Mouse (Mus musculus) heart, embryonic 10.5 days (tissue): ENCODE measurements around the gene Immp2l. TPM values are rescaled to one million over a fixed set of nuclear protein-coding genes. Genes with fewer than 3 reads are reported as not detected.

Experiments
- DNase-seq: peaks from one replicate; pipeline ENCODE4 v3.0.0-alpha.2; 2017; ENCODE audit warnings: low spot score
- H3K27ac ChIP-seq: fragments of 300-500 bp; sonication (generic); 2 replicates; pipeline ENCODE4 v1.5.1; 2016; ENCODE audit warnings: mild to moderate bottlenecking
- H3K27me3 ChIP-seq: fragments of 300-500 bp; sonication (generic); 2 replicates; pipeline ENCODE4 v1.6.1; 2016; ENCODE audit warnings: mild to moderate bottlenecking; ENCODE audit not compliant: poor library complexity, insufficient read depth, severe bottlenecking
- H3K36me3 ChIP-seq: fragments of 300-500 bp; sonication (generic); 2 replicates; pipeline ENCODE4 v1.6.1; 2016; ENCODE audit warnings: mild to moderate bottlenecking, moderate library complexity
- H3K4me1 ChIP-seq: fragments of 300-500 bp; sonication (generic); 2 replicates; pipeline ENCODE4 v1.6.1; 2016; ENCODE audit warnings: mild to moderate bottlenecking
- H3K4me3 ChIP-seq: fragments of 300-500 bp; sonication (generic); 2 replicates; pipeline ENCODE4 v1.5.1; 2016; ENCODE audit warnings: mild to moderate bottlenecking, moderate library complexity
- H3K9me3 ChIP-seq: fragments of 300-500 bp; sonication (generic); 2 replicates; pipeline ENCODE4 v1.6.1; 2016; ENCODE audit warnings: mild to moderate bottlenecking, moderate library complexity
- WGBS: fragments of 180-500 bp; shearing (Covaris S2); methylation state at CpG from one replicate; pipeline ENCODE4 v1.1.7; 2016; 5-methylcytosine and 5-hydroxymethylcytosine counted together
- polyA plus RNA-seq: library from polyadenylated mRNA; unstranded; fragments of >200 nt; fragmentation: Nextera tagmentation; extraction: Ambion mirVana; gene quantifications from 2 replicates; pipeline ENCODE4 v1.2.1, GENCODE M21; 2016

Gene Immp2l
- polyA plus RNA-seq, 1 experiment from 2014 or later, result 11.7 TPM

GRCm38 (mm10) chr12:41063281-41063680 is 39.4 kb downstream of the Immp2l start:
- Histone ChIP-seq H3K36me3 (no peaks in the 10 kb centered on the region), H3K27ac (no peak overlapping the region), H3K4me3 (no peak overlapping the region), H3K9me3 (no peaks in the 10 kb centered on the region), H3K27me3 (no peaks in the 10 kb centered on the region), H3K4me1 (no peaks in the 10 kb centered on the region)
- DNase-seq, result no peak
- WGBS, result 50% methylated on average over 3 of the region's 3 CpGs

GRCm38 (mm10) chr12:41081843-41082242 is 58.0 kb downstream of the Immp2l start:
- H3K27ac ChIP-seq, result no peak overlapping the region
- WGBS, result 88% methylated on average over 1 of the region's 1 CpGs

GRCm38 (mm10) chr12:41084370-41085089 is 60.6 kb downstream of the Immp2l start:
- Histone ChIP-seq H3K27me3 (no peaks in the 10 kb centered on the region), H3K27ac (no peak overlapping the region), H3K9me3 (no peaks in the 10 kb centered on the region), H3K4me3 (no peak overlapping the region), H3K4me1 (peaks cover 5% of the 10 kb centered on the region), H3K36me3 (no peaks in the 10 kb centered on the region)
- WGBS, result 59% methylated on average over 2 of the region's 2 CpGs
- no peak for DNase-seq

More at GRCm38 (mm10) chr12:41081843-41082242, 58.0 kb downstream of the Immp2l start:
- Histone ChIP-seq H3K36me3 (no peaks in the 10 kb centered on the region), H3K27me3 (no peaks in the 10 kb centered on the region), H3K4me3 (no peak overlapping the region), H3K4me1 (peaks cover 5% of the 10 kb centered on the region), H3K9me3 (no peaks in the 10 kb centered on the region)
- DNase-seq, result no peak

- H3K27me3 ChIP-seq, result no peaks in the 10 kb centered on the region
- 87% methylated on average over 5 of the region's 5 CpGs for WGBS
- no peak overlapping the region for H3K4me3 ChIP-seq
- H3K4me1 ChIP-seq, result no peaks in the 10 kb centered on the region
- DNase-seq, result no peak
- H3K27ac ChIP-seq, result no peak overlapping the region
- H3K9me3 ChIP-seq, result no peaks in the 10 kb centered on the region
- H3K36me3 ChIP-seq, result no peaks in the 10 kb centered on the region
Observed at GRCm38 (mm10) chr12:41089931-41090366, 66.1 kb downstream of the Immp2l start.

GRCm38 (mm10) chr12:41090771-41091170 is 66.9 kb downstream of the Immp2l start:
- DNase-seq, result no peak
- 80% methylated on average over 2 of the region's 2 CpGs for WGBS

GRCm38 (mm10) chr12:41091316-41091715 is 67.4 kb downstream of the Immp2l start:
- Histone ChIP-seq H3K4me3 (no peak overlapping the region), H3K4me1 (no peaks in the 10 kb centered on the region), H3K27ac (no peak overlapping the region), H3K27me3 (no peaks in the 10 kb centered on the region), H3K36me3 (no peaks in the 10 kb centered on the region), H3K9me3 (no peaks in the 10 kb centered on the region)
- no peak for DNase-seq
- WGBS, result 78% methylated on average over 2 of the region's 2 CpGs

More at GRCm38 (mm10) chr12:41090771-41091170, 66.9 kb downstream of the Immp2l start:
- Histone ChIP-seq H3K4me3 (no peak overlapping the region), H3K27me3 (no peaks in the 10 kb centered on the region), H3K9me3 (no peaks in the 10 kb centered on the region), H3K27ac (no peak overlapping the region), H3K36me3 (no peaks in the 10 kb centered on the region), H3K4me1 (no peaks in the 10 kb centered on the region)

GRCm38 (mm10) chr12:41096045-41096444 is 72.2 kb downstream of the Immp2l start:
- H3K9me3 ChIP-seq, result no peaks in the 10 kb centered on the region
- H3K4me3 ChIP-seq, result no peak overlapping the region
- WGBS, result 50% methylated on average over 4 of the region's 4 CpGs
- no peak overlapping the region for H3K27ac ChIP-seq
- DNase-seq, result no peak
- H3K36me3 ChIP-seq, result no peaks in the 10 kb centered on the region
- no peaks in the 10 kb centered on the region for H3K4me1 ChIP-seq
- no peaks in the 10 kb centered on the region for H3K27me3 ChIP-seq

GRCm38 (mm10) chr12:41097406-41097805 is 73.5 kb downstream of the Immp2l start:
- Histone ChIP-seq H3K4me3 (no peak overlapping the region), H3K9me3 (no peaks in the 10 kb centered on the region), H3K4me1 (no peaks in the 10 kb centered on the region), H3K27ac (no peak overlapping the region), H3K36me3 (no peaks in the 10 kb centered on the region), H3K27me3 (no peaks in the 10 kb centered on the region)
- 42% methylated on average over 5 of the region's 5 CpGs for WGBS
- DNase-seq, result no peak

GRCm38 (mm10) chr12:41109011-41109410 is 85.1 kb downstream of the Immp2l start:
- Histone ChIP-seq H3K4me1 (no peaks in the 10 kb centered on the region), H3K27ac (no peak overlapping the region), H3K36me3 (no peaks in the 10 kb centered on the region), H3K9me3 (no peaks in the 10 kb centered on the region), H3K27me3 (no peaks in the 10 kb centered on the region), H3K4me3 (no peak overlapping the region)
- 58% methylated on average over 2 of the region's 2 CpGs for WGBS
- DNase-seq, result no peak

GRCm38 (mm10) chr12:41111456-41111855 is 87.6 kb downstream of the Immp2l start:
- 26% methylated on average over 1 of the region's 1 CpGs for WGBS
- DNase-seq, result no peak
- no peaks in the 10 kb centered on the region for H3K36me3 ChIP-seq
- no peaks in the 10 kb centered on the region for H3K27me3 ChIP-seq
- no peak overlapping the region for H3K27ac ChIP-seq
- H3K4me3 ChIP-seq, result no peak overlapping the region
- no peaks in the 10 kb centered on the region for H3K4me1 ChIP-seq
- H3K9me3 ChIP-seq, result no peaks in the 10 kb centered on the region

- Histone ChIP-seq H3K4me1 (no peaks in the 10 kb centered on the region), H3K27me3 (no peaks in the 10 kb centered on the region), H3K9me3 (no peaks in the 10 kb centered on the region), H3K36me3 (no peaks in the 10 kb centered on the region), H3K27ac (no peak overlapping the region), H3K4me3 (no peak overlapping the region)
- DNase-seq, result no peak
- 37% methylated on average over 6 of the region's 6 CpGs for WGBS
Observed at GRCm38 (mm10) chr12:41112137-41112536, 88.2 kb downstream of the Immp2l start.

- H3K4me1 ChIP-seq, result 0 out of 2 replicates have a peak, but pooled peaks cover 5% of the 10 kb centered on the region
- H3K27ac ChIP-seq, result no peak overlapping the region
- H3K9me3 ChIP-seq, result no peaks in the 10 kb centered on the region
- H3K4me3 ChIP-seq, result no peak overlapping the region
- DNase-seq, result no peak
- no peaks in the 10 kb centered on the region for H3K36me3 ChIP-seq
- H3K27me3 ChIP-seq, result no peaks in the 10 kb centered on the region
Observed at GRCm38 (mm10) chr12:41118358-41118757, 94.5 kb downstream of the Immp2l start.

- no peak for DNase-seq
- Histone ChIP-seq H3K4me1 (0 out of 2 replicates have a peak, but pooled peaks cover 5% of the 10 kb centered on the region), H3K9me3 (no peaks in the 10 kb centered on the region), H3K27me3 (no peaks in the 10 kb centered on the region), H3K36me3 (no peaks in the 10 kb centered on the region), H3K27ac (no peak overlapping the region), H3K4me3 (no peak overlapping the region)
- 71% methylated on average over 6 of the region's 6 CpGs for WGBS
Observed at GRCm38 (mm10) chr12:41119657-41120056, 95.8 kb downstream of the Immp2l start.

GRCm38 (mm10) chr12:41123207-41123606 is 99.3 kb downstream of the Immp2l start:
- no peaks in the 10 kb centered on the region for H3K36me3 ChIP-seq
- no peak overlapping the region for H3K4me3 ChIP-seq
- no peaks in the 10 kb centered on the region for H3K27me3 ChIP-seq
- no peaks in the 10 kb centered on the region for H3K9me3 ChIP-seq
- 0 out of 2 replicates have a peak, but pooled peaks cover 5% of the 10 kb centered on the region for H3K4me1 ChIP-seq
- WGBS, result 69% methylated on average over 2 of the region's 2 CpGs
- no peak for DNase-seq
- no peak overlapping the region for H3K27ac ChIP-seq
